Mouse (Mus musculus) hindbrain, postnatal 0 days (tissue): Measurements from ENCODE around the gene Xbp1. TPM values are rescaled to one million over a fixed set of nuclear protein-coding genes. Genes with fewer than 3 reads are reported as not detected.
"Not testable (repeated sequence)": the region's sequence is repeated elsewhere in the genome, so short reads cannot be mapped to it uniquely, and the experiment has no call there.

Experiments
- ATAC-seq: fragments of 200-750 bp; cut with Nextera tagmentation; 2 replicates; pipeline ENCODE4 v1.8.0; 2017; ENCODE audit warnings: mild to moderate bottlenecking, moderate TSS enrichment, moderate library complexity
- DNase-seq: peaks from one replicate; pipeline ENCODE4 v3.0.0-alpha.2; 2015; ENCODE audit warnings: low spot score
- H3K27ac ChIP-seq: fragments of 300-500 bp; sonication (generic); 2 replicates; pipeline ENCODE4 v1.5.1; 2014; ENCODE audit warnings: mild to moderate bottlenecking
- H3K27me3 ChIP-seq: fragments of 300-500 bp; sonication (generic); 2 replicates; pipeline ENCODE4 v1.6.1; 2014; ENCODE audit warnings: low read length, mixed read lengths; ENCODE audit not compliant: insufficient read depth
- H3K36me3 ChIP-seq: fragments of 300-500 bp; sonication (generic); 2 replicates; pipeline ENCODE4 v1.6.1; 2014; ENCODE audit warnings: low read length, mixed read lengths; ENCODE audit not compliant: insufficient read depth
- H3K4me1 ChIP-seq: fragments of 300-500 bp; sonication (generic); 2 replicates; pipeline ENCODE4 v1.6.1; 2014; ENCODE audit warnings: antibody characterized with exemption, low read length, mixed read lengths; ENCODE audit not compliant: insufficient read depth
- H3K4me2 ChIP-seq: fragments of 300-500 bp; sonication (generic); 2 replicates; pipeline ENCODE4 v1.6.1; 2014; ENCODE audit warnings: low read depth, mild to moderate bottlenecking, low read length, moderate library complexity, mixed read lengths
- H3K4me3 ChIP-seq: fragments of 300-500 bp; sonication (generic); 2 replicates; pipeline ENCODE4 v1.5.1; 2014; ENCODE audit warnings: low read length
- H3K9ac ChIP-seq: fragments of 300-500 bp; sonication (generic); replicated peaks from 2 replicates; pipeline ENCODE4 v1.6.1; 2014; ENCODE audit warnings: mild to moderate bottlenecking, low read length, moderate library complexity, mixed read lengths
- H3K9me3 ChIP-seq: fragments of 300-500 bp; sonication (generic); 2 replicates; pipeline ENCODE4 v1.6.1; 2016; ENCODE audit warnings: low read length, mixed read lengths
- CTCF ChIP-seq: IDR thresholded peaks from 2 replicates; pipeline ENCODE4 v1.5.1; 2016; ENCODE audit warnings: antibody characterized with exemption, control low read depth, low read depth
- WGBS: fragments of 180-500 bp; shearing (Covaris S2); extraction: QIAGEN DNeasy Blood & Tissue Kit; methylation state at CpG from one replicate; pipeline ENCODE4 v1.1.7; 2014; 5-methylcytosine and 5-hydroxymethylcytosine counted together
- polyA plus RNA-seq: library from polyadenylated mRNA; unstranded; fragments of >200 nt; fragmentation: Nextera tagmentation; extraction: Ambion mirVana; gene quantifications from 2 replicates; pipeline ENCODE4 v1.2.1, GENCODE M21; 2015
- total RNA-seq: library from RNA; depleted of rRNA; stranded (reverse); fragments of >200 nt; gene quantifications from 2 replicates; pipeline ENCODE4 v1.2.3, GENCODE M21; 2014

The Xbp1 gene
- total and polyA plus RNA-seq, 2 experiments from 2014 or later, result 88.9 to 102 TPM

DNA sequence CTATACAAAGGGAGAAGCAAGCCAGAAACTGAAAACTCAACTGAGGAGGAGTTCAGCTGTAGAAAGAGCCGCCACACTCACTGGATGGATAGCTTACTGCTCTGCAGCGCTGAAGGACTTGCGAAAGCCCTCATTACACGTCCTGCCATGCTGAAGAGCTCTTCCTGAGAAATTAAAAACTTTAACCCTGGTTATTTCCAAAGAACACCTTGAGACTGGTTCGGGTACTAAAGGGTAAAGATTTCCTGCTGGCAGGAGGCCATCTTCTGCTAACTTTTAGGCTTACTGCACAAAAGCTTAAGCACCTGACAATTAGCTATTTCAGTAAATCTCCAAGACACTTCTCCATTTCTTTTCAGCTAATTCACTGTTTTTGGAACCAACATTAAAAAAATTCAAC, 9.7 kb downstream of the Xbp1 start:
- H3K27ac ChIP-seq, result no peak overlapping the region
- H3K4me1 ChIP-seq, result no peaks in the 10 kb centered on the region
- no peak overlapping the region for H3K9ac ChIP-seq
- no peak for DNase-seq
- H3K4me2 ChIP-seq, result no peak overlapping the region
- no peak for ATAC-seq
- TF ChIP-seq CTCF, result no peak
- 79% methylated on average over 5 of the region's 5 CpGs for WGBS
- no peak overlapping the region for H3K4me3 ChIP-seq
- no peaks in the 10 kb centered on the region for H3K9me3 ChIP-seq
- H3K27me3 ChIP-seq, result no peaks in the 10 kb centered on the region
- peaks cover 67% of the 10 kb centered on the region; the same call in 1 of the 2 replicates for H3K36me3 ChIP-seq

DNA sequence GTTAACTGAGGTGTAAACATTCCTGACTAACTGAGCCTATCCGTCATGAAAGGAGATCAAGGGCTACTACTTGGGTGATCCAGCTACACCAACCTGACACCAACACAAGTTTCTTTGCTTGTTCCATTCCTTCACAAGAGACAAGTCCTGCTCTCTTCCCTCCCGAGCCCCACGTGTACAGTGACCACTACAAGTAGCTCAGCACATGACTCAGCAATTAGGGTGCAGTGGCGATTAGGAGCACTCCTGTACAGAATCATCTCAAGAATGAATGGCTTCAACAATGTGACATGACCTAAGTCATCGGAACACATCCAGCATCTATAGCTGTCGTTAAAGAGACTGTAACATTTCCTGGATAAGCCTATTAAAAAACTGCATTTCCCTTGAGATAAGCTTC, 10.3 kb downstream of the Xbp1 start:
- Histone ChIP-seq H3K4me1 (no peaks in the 10 kb centered on the region), H3K27ac (no peak overlapping the region), H3K9ac (no peak overlapping the region), H3K4me3 (no peak overlapping the region), H3K36me3 (peaks cover 62% of the 10 kb centered on the region; the same call in 1 of the 2 replicates), H3K27me3 (no peaks in the 10 kb centered on the region), H3K9me3 (no peaks in the 10 kb centered on the region), H3K4me2 (no peak overlapping the region)
- no peak for TF ChIP-seq CTCF
- ATAC-seq, result no peak
- no peak for DNase-seq
- WGBS, result 69% methylated on average over 6 of the region's 6 CpGs

DNA sequence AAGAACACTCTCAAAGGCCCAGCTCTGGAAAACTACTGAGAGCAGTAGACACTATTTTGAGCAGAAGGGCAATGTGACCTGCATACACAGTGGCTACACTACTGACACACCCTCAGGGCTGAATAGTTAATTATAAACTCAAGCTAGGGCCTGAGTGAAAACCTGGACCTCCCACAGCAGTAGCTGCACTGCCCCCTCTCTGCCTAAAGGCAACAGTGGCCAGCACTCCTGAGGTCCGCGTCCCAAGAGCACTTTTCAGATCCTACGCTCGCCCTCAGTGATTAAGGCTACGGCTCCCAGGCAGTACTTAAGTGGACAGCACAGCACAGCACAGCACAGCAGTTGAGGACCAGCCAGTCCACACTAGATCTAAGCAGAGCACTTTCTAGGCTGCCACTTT, 12.6 kb downstream of the Xbp1 start:
- no peaks in the 10 kb centered on the region for H3K9me3 ChIP-seq
- H3K36me3 ChIP-seq, result peaks cover 54% of the 10 kb centered on the region; the same call in 1 of the 2 replicates
- no peaks in the 10 kb centered on the region for H3K27me3 ChIP-seq
- no peak overlapping the region for H3K4me2 ChIP-seq
- no peaks in the 10 kb centered on the region for H3K4me1 ChIP-seq
- ATAC-seq (no peak), DNase-seq (no peak)
- no peak; the same call in 1 of the 2 replicates for TF ChIP-seq CTCF
- WGBS, result 76% methylated on average over 5 of the region's 5 CpGs
- H3K9ac ChIP-seq, result no peak overlapping the region
- H3K4me3 ChIP-seq, result no peak overlapping the region
- no peak overlapping the region for H3K27ac ChIP-seq

DNA sequence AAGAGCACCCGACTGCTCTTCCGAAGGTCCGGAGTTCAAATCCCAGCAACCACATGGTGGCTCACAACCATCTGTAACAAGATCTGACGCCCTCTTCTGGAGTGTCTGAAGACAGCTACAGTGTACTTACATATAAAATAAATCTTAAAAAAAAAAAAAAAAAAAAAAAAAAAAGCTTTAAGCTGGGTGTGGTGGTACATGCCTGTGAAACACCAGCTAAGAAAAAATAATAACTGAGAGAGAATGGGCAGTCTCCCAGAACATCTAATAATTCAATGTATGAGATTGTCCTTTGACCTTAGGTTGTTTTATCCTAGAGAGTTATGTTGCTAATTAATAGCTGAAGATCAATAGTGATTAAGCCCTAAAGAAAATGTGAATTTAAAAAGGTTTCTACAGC, 17.0 kb downstream of the Xbp1 start:
- not testable (repeated sequence) for H3K27ac ChIP-seq, H3K4me1 ChIP-seq, H3K27me3 ChIP-seq, DNase-seq, H3K4me3 ChIP-seq, H3K9me3 ChIP-seq, H3K4me2 ChIP-seq, ATAC-seq, H3K9ac ChIP-seq
- WGBS, result 92% methylated on average over 4 of the region's 4 CpGs
- H3K36me3 ChIP-seq, result peaks cover 23% of the 10 kb centered on the region; the same call in 1 of the 2 replicates

DNA sequence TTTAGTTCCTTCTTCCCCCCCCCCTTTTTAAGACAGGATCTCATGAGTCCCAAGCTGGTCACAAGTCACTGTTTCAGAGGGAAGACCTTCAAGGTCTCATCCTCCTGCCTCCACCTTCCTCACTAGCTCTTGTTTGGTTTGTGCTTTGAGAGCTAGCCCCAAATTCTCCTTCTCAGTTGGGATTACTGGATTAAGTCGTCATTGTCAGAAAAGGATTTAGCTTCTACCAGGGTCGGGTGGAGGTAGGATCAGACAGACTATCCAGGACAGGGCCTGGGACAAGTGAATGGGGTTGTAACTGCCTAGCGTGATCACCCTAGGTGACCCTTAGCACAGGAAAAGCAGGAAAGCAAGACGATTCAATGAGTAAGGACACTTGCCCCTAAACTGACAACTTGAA, 19.9 kb downstream of the Xbp1 start:
- Histone ChIP-seq H3K9ac (peak overlapping the region; percentile 88; the same call in 1 of the 2 replicates), H3K4me1 (peaks cover 6% of the 10 kb centered on the region; the same call in 1 of the 2 replicates), H3K9me3 (no peaks in the 10 kb centered on the region), H3K36me3 (no peaks in the 10 kb centered on the region), H3K27me3 (no peaks in the 10 kb centered on the region), H3K4me3 (peak overlapping the region; percentile 96; the same call in 1 of the 2 replicates), H3K27ac (no peak overlapping the region), H3K4me2 (peak overlapping the region; percentile 90)
- WGBS, result 48% methylated on average over 4 of the region's 4 CpGs
- DNase-seq (no peak), ATAC-seq (no peak)
- TF ChIP-seq CTCF, result no peak

DNA sequence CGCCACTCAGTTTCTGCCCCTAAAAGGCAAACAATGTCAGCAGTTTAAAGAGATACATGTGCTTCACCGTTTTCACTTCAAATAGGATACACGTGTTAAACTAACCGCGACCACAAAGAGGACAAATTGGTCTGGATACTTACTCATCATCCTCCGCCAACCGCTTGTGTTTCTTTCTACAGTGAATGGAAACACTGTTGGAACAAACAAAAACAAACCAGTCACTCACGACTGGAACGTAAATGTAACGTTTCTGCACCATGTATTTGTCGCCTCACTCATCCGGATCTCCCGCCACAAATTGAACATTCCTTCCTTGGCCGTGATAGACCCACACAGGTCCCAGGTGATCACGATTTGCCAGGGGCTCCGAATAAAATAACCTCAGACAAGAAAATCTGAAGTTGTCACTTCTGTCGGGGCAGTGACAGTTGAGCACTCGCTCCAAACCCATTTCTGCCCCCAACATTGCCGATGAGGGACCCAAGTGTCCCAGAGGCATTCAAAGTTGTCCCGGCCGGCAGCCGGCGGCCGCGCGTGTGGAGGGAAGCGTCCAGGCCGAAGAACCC, 20.9 kb downstream of the Xbp1 start:
- peak overlapping the region; percentile 90 for H3K4me2 ChIP-seq
- peak overlapping the region; percentile 67; the same call in 1 of the 2 replicates for H3K27ac ChIP-seq
- peak overlapping the region; percentile 88 for H3K9ac ChIP-seq
- H3K36me3 ChIP-seq, result no peaks in the 10 kb centered on the region
- ATAC-seq, result no peak
- 2% methylated on average over 28 of the region's 28 CpGs for WGBS
- H3K4me1 ChIP-seq, result peaks cover 6% of the 10 kb centered on the region; the same call in 1 of the 2 replicates
- no peak for TF ChIP-seq CTCF
- no peaks in the 10 kb centered on the region for H3K27me3 ChIP-seq
- peak; percentile 15 for DNase-seq
- no peaks in the 10 kb centered on the region for H3K9me3 ChIP-seq
- peak overlapping the region; percentile 96 for H3K4me3 ChIP-seq

DNA sequence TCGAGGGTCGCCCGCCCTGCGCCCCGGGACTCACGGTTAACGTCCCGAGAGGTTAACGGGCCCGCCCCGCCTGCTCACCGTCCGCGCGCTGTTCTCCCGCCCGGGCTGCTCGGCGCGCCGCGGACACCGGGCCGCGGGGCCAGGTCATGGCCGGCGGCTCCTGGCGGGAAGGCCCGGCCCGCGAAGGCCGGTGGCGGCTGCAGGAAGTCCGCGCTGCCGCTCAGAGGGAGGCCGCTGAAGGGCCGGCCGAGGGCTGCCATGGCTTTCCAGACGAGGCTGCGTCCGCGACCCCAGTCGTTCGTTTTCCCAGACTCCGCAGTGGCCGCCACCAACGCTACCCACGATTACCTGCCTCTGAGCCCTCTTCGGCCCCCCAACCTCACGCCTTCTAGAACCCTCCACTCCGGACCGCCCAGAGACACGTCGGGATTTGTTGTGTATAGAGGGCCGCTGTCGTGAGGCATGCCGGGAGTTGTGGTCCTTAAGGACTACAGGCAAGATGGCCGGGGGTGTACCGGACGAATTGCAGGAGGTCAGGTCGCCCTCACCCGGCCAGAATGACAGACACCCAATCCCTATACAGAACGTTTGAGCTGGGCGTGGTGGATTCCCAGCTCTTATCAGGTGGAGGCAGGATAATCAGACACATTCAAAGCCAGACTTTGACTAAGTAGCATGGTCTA, 21.5 kb downstream of the Xbp1 start, which contains the start of gene Ccdc117:
Gene Ccdc117 (minus strand): TSS at position 389 of the 683 bp plus-strand sequence.
- Histone ChIP-seq H3K27me3 (no peaks in the 10 kb centered on the region), H3K36me3 (no peaks in the 10 kb centered on the region), H3K4me3 (peak within 1 kb of the TSS; percentile 96), H3K9me3 (no peaks in the 10 kb centered on the region), H3K27ac (peak within 1 kb of the TSS; percentile 67; the same call in 1 of the 2 replicates), H3K4me1 (peaks cover 6% of the 10 kb centered on the region; the same call in 1 of the 2 replicates), H3K9ac (peak within 1 kb of the TSS; percentile 88), H3K4me2 (peak within 1 kb of the TSS; percentile 90)
- peak; percentile 92 for DNase-seq
- WGBS, result 1% methylated on average over 64 of the region's 65 CpGs
- peak; percentile 53 for TF ChIP-seq CTCF
- peak; percentile 98 for ATAC-seq
